Mouse (Mus musculus) G1E (cell line): ENCODE results near the gene St6galnac6. TPM values are rescaled to one million over a fixed set of nuclear protein-coding genes. Genes with fewer than 3 reads are reported as not detected.

ENCODE experiments used
- ATAC-seq: 2 replicates; pipeline ENCODE4 v1.8.0; 2016; ENCODE audit warnings: mild to moderate bottlenecking; ENCODE audit not compliant: insufficient number of reproducible peaks, poor library complexity, low FRiP score, severe bottlenecking; ENCODE audit errors: extremely low read depth
- DNase-seq: peaks from one replicate; pipeline ENCODE4 v3.0.0; 2012; ENCODE audit warnings: low spot score
- H3K27me3 ChIP-seq: 2 replicates; pipeline ENCODE4 v1.6.1; 2012; ENCODE audit warnings: mild to moderate bottlenecking, low read length, inconsistent platforms; ENCODE audit not compliant: insufficient read depth
- H3K36me3 ChIP-seq: replicated peaks from 2 replicates; pipeline ENCODE3; 2012; ENCODE audit warnings: mild to moderate bottlenecking, inconsistent platforms
- H3K4me1 ChIP-seq: 2 replicates; pipeline ENCODE4 v1.6.1; 2012; ENCODE audit warnings: low read depth, low read length, inconsistent platforms, mixed read lengths; ENCODE audit not compliant: insufficient read depth
- H3K4me3 ChIP-seq: 2 replicates; pipeline ENCODE4 v1.5.1; 2012; ENCODE audit warnings: low read depth, mild to moderate bottlenecking, inconsistent platforms, low read length, moderate library complexity, mixed read lengths
- H3K9me3 ChIP-seq: replicated peaks from 2 replicates; pipeline ENCODE4 v1.6.1; 2012; ENCODE audit warnings: inconsistent platforms
- CTCF ChIP-seq: IDR thresholded peaks from 2 replicates; pipeline ENCODE4 v1.5.1; 2012; ENCODE audit warnings: low read depth, low read length, inconsistent platforms, mixed read lengths
- GATA1 ChIP-seq: IDR thresholded peaks from 2 replicates; pipeline ENCODE4 v1.6.1; 2012; ENCODE audit warnings: borderline replicate concordance, low read length, inconsistent platforms, mixed read lengths
- GATA2 ChIP-seq: IDR thresholded peaks from 2 replicates; pipeline ENCODE4 v1.6.1; 2012; ENCODE audit warnings: low read depth, low read length, inconsistent platforms, borderline replicate concordance
- POLR2AphosphoS5 ChIP-seq: IDR thresholded peaks from 2 replicates; pipeline ENCODE4 v1.6.1; 2012; ENCODE audit warnings: low read depth, low read length, inconsistent platforms; ENCODE audit not compliant: insufficient replicate concordance
- TAL1 ChIP-seq: conservative IDR thresholded peaks from 2 replicates; pipeline ENCODE4 v1.6.1; 2012; ENCODE audit warnings: low read depth, low read length, inconsistent platforms, mixed read lengths
- polyA plus RNA-seq: library from polyadenylated mRNA; stranded (reverse); fragments of >175 nt; gene quantifications from 2 replicates; pipeline ENCODE4 v1.2.3, GENCODE M21; 2012
- total RNA-seq, 2 experiments: library from RNA; stranded (forward) in 1 of 2; stranded (reverse) in 1 of 2; fragments of 200-1000 nt in 1 of 2; fragments of >200 nt in 1 of 2; fragmentation: Nextera tagmentation in 1 of 2; gene quantifications; 2 replicates each; pipeline ENCODE4 v1.2.3; 2014 to 2017

Gene St6galnac6
- total and polyA plus RNA-seq, 3 experiments = 19.8 to 39.2 (median 20.2) TPM

- H3K4me1 ChIP-seq = peaks cover 62% of the 10 kb centered on the region
- H3K9me3 ChIP-seq = no peaks in the 10 kb centered on the region
- peaks cover 33% of the 10 kb centered on the region for H3K36me3 ChIP-seq
- H3K27me3 ChIP-seq = no peaks in the 10 kb centered on the region
- H3K4me3 ChIP-seq = peak overlapping the region; percentile 49; the same call in 1 of the 2 replicates
- DNase-seq (peak; percentile 68), ATAC-seq (peak; percentile 49; the same call in 1 of the 2 replicates)
- TF ChIP-seq CTCF (no peak), POLR2AphosphoS5 (no peak), TAL1 (no peak), GATA1 (no peak), GATA2 (no peak)
These were observed 55.4 kb downstream of the St6galnac6 start for GRCm38 (mm10) chr2:32654743-32655393.

GRCm38 (mm10) chr2:32655394-32655744, 55.9 kb downstream of the St6galnac6 start:
- no peak overlapping the region; the same call in 1 of the 2 replicates for H3K4me3 ChIP-seq
- DNase-seq = no peak
- TF ChIP-seq POLR2AphosphoS5 = no peak
- peaks cover 33% of the 10 kb centered on the region for H3K36me3 ChIP-seq
- ATAC-seq = no peak
- peaks cover 66% of the 10 kb centered on the region for H3K4me1 ChIP-seq
- H3K27me3 ChIP-seq = no peaks in the 10 kb centered on the region
- no peaks in the 10 kb centered on the region for H3K9me3 ChIP-seq

- Histone ChIP-seq H3K4me3 (peak overlapping the region; percentile 8; the same call in 1 of the 2 replicates), H3K9me3 (no peaks in the 10 kb centered on the region), H3K27me3 (no peaks in the 10 kb centered on the region), H3K4me1 (peaks cover 69% of the 10 kb centered on the region), H3K36me3 (peaks cover 32% of the 10 kb centered on the region)
- no peak for TF ChIP-seq TAL1
- no peak for TF ChIP-seq POLR2AphosphoS5
- TF ChIP-seq GATA1 = no peak
- no peak for TF ChIP-seq CTCF
- TF ChIP-seq GATA2 = no peak
- DNase-seq = no peak
- no peak for ATAC-seq
These were observed 56.3 kb downstream of the St6galnac6 start for GRCm38 (mm10) chr2:32655826-32656225.

GRCm38 (mm10) chr2:32658873-32659272, 59.4 kb downstream of the St6galnac6 start:
- no peaks in the 10 kb centered on the region; the same call in 1 of the 2 replicates for H3K27me3 ChIP-seq
- H3K4me1 ChIP-seq = peaks cover 75% of the 10 kb centered on the region
- peaks cover 35% of the 10 kb centered on the region for H3K36me3 ChIP-seq
- TF ChIP-seq GATA2 (no peak), TAL1 (peak; percentile 29; the same call in 1 of the 2 replicates)
- H3K9me3 ChIP-seq = no peaks in the 10 kb centered on the region
- ATAC-seq = no peak
- peak; percentile 24 for DNase-seq
- peak overlapping the region; percentile 50; the same call in 1 of the 2 replicates for H3K4me3 ChIP-seq

GRCm38 (mm10) chr2:32661509-32662107, 62.1 kb downstream of the St6galnac6 start:
- DNase-seq (no peak), ATAC-seq (no peak)
- H3K4me1 ChIP-seq = peaks cover 63% of the 10 kb centered on the region
- H3K4me3 ChIP-seq = no peak overlapping the region
- no peak for TF ChIP-seq POLR2AphosphoS5
- no peak for TF ChIP-seq TAL1
- no peak for TF ChIP-seq CTCF
- TF ChIP-seq GATA2 = no peak
- no peak for TF ChIP-seq GATA1
- H3K36me3 ChIP-seq = peaks cover 40% of the 10 kb centered on the region
- H3K27me3 ChIP-seq = peaks cover 4% of the 10 kb centered on the region; the same call in 1 of the 2 replicates
- no peaks in the 10 kb centered on the region for H3K9me3 ChIP-seq

- peaks cover 4% of the 10 kb centered on the region; the same call in 1 of the 2 replicates for H3K27me3 ChIP-seq
- peaks cover 39% of the 10 kb centered on the region for H3K36me3 ChIP-seq
- H3K4me1 ChIP-seq = peaks cover 62% of the 10 kb centered on the region
- DNase-seq = no peak
- no peak overlapping the region for H3K4me3 ChIP-seq
- no peak for TF ChIP-seq GATA1
- no peak for TF ChIP-seq CTCF
- TF ChIP-seq POLR2AphosphoS5 = no peak
- no peak for TF ChIP-seq TAL1
- TF ChIP-seq GATA2 = no peak
- H3K9me3 ChIP-seq = no peaks in the 10 kb centered on the region
- no peak for ATAC-seq
These were observed 62.8 kb downstream of the St6galnac6 start for GRCm38 (mm10) chr2:32662291-32662690.
